ENCODE assay signal across 13 mouse cellular contexts in genomic region chr6:118825400-118825871, GRCm38 (mm10).
DNase-seq lines count a peak whose midpoint lies in the region; ATAC-seq and TF ChIP-seq lines count a peak whose summit lies in the region.
"Had no signal": no experiment of that assay in that cellular context is flagged by ENCODE, and none has a peak within 500 bp of the region (broad histone marks: within the 10 kb centered on the region; RNA-seq: fewer than 3 reads in every experiment).

No protein-coding gene starts in this region.

- H3K4me1 ChIP-seq in hindbrain, postnatal 0 days (ENCODE audit: insufficient read depth, low read length), result 0 out of 2 replicates have a peak, but pooled peaks cover 22% of the 10 kb centered on the region
- peaks cover 20% of the 10 kb centered on the region for H3K4me1 ChIP-seq in hindbrain, embryonic 12.5 days
- H3K4me1 ChIP-seq in heart, embryonic 16.5 days (ENCODE audit: control insufficient read depth, insufficient read depth, low read length), result peaks cover 71% of the 10 kb centered on the region
- 0 out of 2 replicates have a peak, but pooled peaks cover 9% of the 10 kb centered on the region for H3K4me1 ChIP-seq in lung, postnatal 0 days (ENCODE audit: insufficient read depth, low read depth, low read length)

- ATAC-seq in hindbrain, postnatal 0 days, result no peak
- no peak for ATAC-seq in hindbrain, embryonic 12.5 days (ENCODE audit: low FRiP score)
- ATAC-seq in heart, embryonic 16.5 days (replicated peaks; ENCODE audit: extremely low read depth, insufficient read depth, low FRiP score), result 0 out of 2 replicates have a peak, but pooled peaks have one; percentile 28
- ATAC-seq in lung, postnatal 0 days, result peak; percentile 81
- no peak for ATAC-seq in CD4-positive, CD25-positive, alpha-beta regulatory T cell, adult 4 months
- ATAC-seq: intestine, embryonic 15.5 days had no signal

- H3K9me3 ChIP-seq in hindbrain, postnatal 0 days (ENCODE audit: low read length), result no peaks in the 10 kb centered on the region
- no peaks in the 10 kb centered on the region for H3K9me3 ChIP-seq in hindbrain, embryonic 12.5 days (replicated peaks)
- no peaks in the 10 kb centered on the region for H3K9me3 ChIP-seq in heart, embryonic 16.5 days (replicated peaks; ENCODE audit: control insufficient read depth, low read length)
- no peaks in the 10 kb centered on the region for H3K9me3 ChIP-seq in lung, postnatal 0 days (ENCODE audit: low read length)
- H3K9me3 ChIP-seq: intestine, embryonic 15.5 days had no signal

- TF ChIP-seq CTCF in hindbrain, postnatal 0 days (IDR thresholded peaks at IDR 0.05; ENCODE audit: low read depth), result no peak
- no peak for TF ChIP-seq CTCF in lung, postnatal 0 days (IDR thresholded peaks at IDR 0.05)

- TF ChIP-seq EP300 in lung, postnatal 0 days (IDR thresholded peaks at IDR 0.05), result peak; percentile 65

- no peak overlapping the region for H3K9ac ChIP-seq in hindbrain, postnatal 0 days (replicated peaks; ENCODE audit: low read length)
- H3K9ac ChIP-seq in hindbrain, embryonic 12.5 days, result no peak overlapping the region
- 0 out of 2 replicates have a peak overlapping the region, but pooled peaks have one; percentile 5 for H3K9ac ChIP-seq in heart, embryonic 16.5 days (ENCODE audit: low read length)
- no peak overlapping the region for H3K9ac ChIP-seq in lung, postnatal 0 days (replicated peaks; ENCODE audit: low read depth)
- H3K9ac ChIP-seq: intestine, embryonic 15.5 days had no signal

- H3K4me2 ChIP-seq in hindbrain, postnatal 0 days (ENCODE audit: low read depth, low read length), result no peak overlapping the region
- no peak overlapping the region for H3K4me2 ChIP-seq in hindbrain, embryonic 12.5 days (replicated peaks)
- no peak overlapping the region for H3K4me2 ChIP-seq in heart, embryonic 16.5 days (ENCODE audit: low read depth, low read length)
- no peak overlapping the region for H3K4me2 ChIP-seq in lung, postnatal 0 days (replicated peaks; ENCODE audit: low read depth, low read length)
- H3K4me2 ChIP-seq: intestine, embryonic 15.5 days had no signal

- H3K4me3 ChIP-seq in hindbrain, postnatal 0 days (ENCODE audit: low read length), result no peak overlapping the region
- H3K4me3 ChIP-seq in hindbrain, embryonic 12.5 days, result no peak overlapping the region
- H3K4me3 ChIP-seq in heart, embryonic 16.5 days (ENCODE audit: low read length), result no peak overlapping the region
- no peak overlapping the region for H3K4me3 ChIP-seq in lung, postnatal 0 days (ENCODE audit: low read depth, low read length)
- H3K4me3 ChIP-seq: erythroblast, embryonic 14.5 days; intestine, embryonic 15.5 days had no signal

- peak; percentile 25 for DNase-seq in hindbrain, postnatal 0 days (ENCODE audit: low spot score)
- DNase-seq in NIH3T3 (ENCODE audit: low read depth), result peak; percentile 90
- peak; percentile 86 for DNase-seq in lung, postnatal 0 days (ENCODE audit: low spot score)
- no peak for DNase-seq in cerebellum, postnatal 4 days (ENCODE audit: low spot score in 2 of 2)
- no peak for DNase-seq in cerebellum, adult 9-10 months
- DNase-seq: cerebellum, postnatal 36 days; left cerebral cortex, postnatal 4 days had no signal

- H3K27me3 ChIP-seq in hindbrain, postnatal 0 days (ENCODE audit: insufficient read depth, low read length), result no peaks in the 10 kb centered on the region
- H3K27me3 ChIP-seq in hindbrain, embryonic 12.5 days, result no peaks in the 10 kb centered on the region
- H3K27me3 ChIP-seq in heart, embryonic 16.5 days (ENCODE audit: control insufficient read depth, insufficient read depth, low read length), result no peaks in the 10 kb centered on the region
- H3K27me3 ChIP-seq in lung, postnatal 0 days (replicated peaks; ENCODE audit: insufficient read depth, low read length), result no peaks in the 10 kb centered on the region
- H3K27me3 ChIP-seq: intestine, embryonic 15.5 days had no signal

- WGBS in hindbrain, postnatal 0 days, result 43% methylated on average over 6 of the region's 6 CpGs
- WGBS in hindbrain, embryonic 12.5 days, result 56% methylated on average over 6 of the region's 6 CpGs
- 22% methylated on average over 6 of the region's 6 CpGs for WGBS in heart, embryonic 16.5 days
- WGBS in lung, postnatal 0 days, result 36% methylated on average over 6 of the region's 6 CpGs

- H3K27ac ChIP-seq in hindbrain, postnatal 0 days, result no peak overlapping the region
- no peak overlapping the region for H3K27ac ChIP-seq in hindbrain, embryonic 12.5 days
- peak overlapping the region; percentile 55 for H3K27ac ChIP-seq in heart, embryonic 16.5 days (ENCODE audit: low read length)
- 0 out of 2 replicates have a peak overlapping the region, but pooled peaks have one; percentile 27 for H3K27ac ChIP-seq in lung, postnatal 0 days (ENCODE audit: low read length)
- H3K27ac ChIP-seq: intestine, embryonic 15.5 days; macrophage had no signal

- H3K36me3 ChIP-seq in hindbrain, postnatal 0 days (ENCODE audit: insufficient read depth, low read length), result no peaks in the 10 kb centered on the region
- no peaks in the 10 kb centered on the region for H3K36me3 ChIP-seq in hindbrain, embryonic 12.5 days
- H3K36me3 ChIP-seq in heart, embryonic 16.5 days (ENCODE audit: control insufficient read depth, insufficient read depth), result no peaks in the 10 kb centered on the region
- H3K36me3 ChIP-seq in lung, postnatal 0 days (ENCODE audit: insufficient read depth, low read length), result no peaks in the 10 kb centered on the region
- H3K36me3 ChIP-seq: intestine, embryonic 15.5 days had no signal

Comparison
In these comparisons a context has a peak if more than half of its experiments do, and no peak if none do; other contexts are left out.
1. ATAC-seq: peak in heart, embryonic 16.5 days (single experiment) and lung, postnatal 0 days (single experiment); none in hindbrain, postnatal 0 days (single experiment), hindbrain, embryonic 12.5 days (single experiment) and CD4-positive, CD25-positive, alpha-beta regulatory T cell, adult 4 months (single experiment).
2. DNase-seq: peak in hindbrain, postnatal 0 days (single experiment), NIH3T3 (single experiment) and lung, postnatal 0 days (single experiment); none in cerebellum, postnatal 4 days (0 of 2) and cerebellum, adult 9-10 months (single experiment).
3. H3K27ac ChIP-seq: peak in heart, embryonic 16.5 days (single experiment) and lung, postnatal 0 days (single experiment); none in hindbrain, postnatal 0 days (single experiment) and hindbrain, embryonic 12.5 days (single experiment).